Mouse (Mus musculus): ENCODE measurements at regions not wholly inside any gene's neighbourhood (a gene's known extent, or its start where the extent isn't known, plus 50 kb on each side); places are given as distances from the start of the nearest gene placed in this dataset.

DNA sequence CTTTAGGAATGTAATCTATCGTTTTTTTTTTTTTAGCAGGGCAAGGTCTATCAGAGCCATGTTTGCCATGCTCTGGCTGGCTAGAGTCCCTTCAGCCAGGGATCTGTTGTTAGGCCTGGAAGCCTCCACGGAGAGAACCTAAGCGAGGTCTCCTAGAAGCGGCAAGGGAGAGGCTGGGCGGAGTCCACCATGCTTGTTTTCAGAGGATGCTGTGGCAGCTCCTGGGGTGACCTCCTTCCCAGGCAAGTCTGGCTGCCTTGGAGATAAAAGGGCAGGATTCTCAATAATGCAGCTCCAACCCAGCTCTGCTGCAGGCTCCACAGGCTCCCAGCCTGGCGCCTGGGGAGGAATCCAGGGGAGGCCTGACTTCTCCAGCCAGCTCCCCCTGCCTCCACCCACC, 86.2 kb upstream of the Csf3r start:
- TF ChIP-seq E2F4 (IDR thresholded peaks at IDR 0.05; ENCODE audit: insufficient read depth), result no peak
- no peak for TF ChIP-seq POLR2A (IDR thresholded peaks at IDR 0.05; ENCODE audit: insufficient read length, low read depth)
- TF ChIP-seq POLR2AphosphoS2 (IDR thresholded peaks at IDR 0.05; ENCODE audit: insufficient read length, low read depth), result no peak
- no peak for TF ChIP-seq TCF3 (IDR thresholded peaks at IDR 0.05; ENCODE audit: insufficient read length, low read depth)
- no peak for TF ChIP-seq USF1 (IDR thresholded peaks at IDR 0.05; ENCODE audit: low read depth)
- no peak for TF ChIP-seq MYOD1 (IDR thresholded peaks at IDR 0.05; ENCODE audit: control insufficient read depth in 1 of 3, insufficient read length in 2 of 3, low read depth in 2 of 3)
- no peak for TF ChIP-seq CEBPB (IDR thresholded peaks at IDR 0.05; ENCODE audit: insufficient read depth, poor library complexity, severe bottlenecking)
